Mouse (Mus musculus) liver, embryonic 13.5 days (tissue): ENCODE measurements around the gene Ppih. TPM values are rescaled to one million over a fixed set of nuclear protein-coding genes. Genes with fewer than 3 reads are reported as not detected.

Experiments
- ATAC-seq: fragments of 200-750 bp; cut with Nextera tagmentation; 2 replicates; pipeline ENCODE4 v1.8.0; 2017; ENCODE audit warnings: low read depth, mild to moderate bottlenecking, moderate number of reproducible peaks, moderate library complexity
- DNase-seq: peaks from one replicate; pipeline ENCODE4 v3.0.0; 2022
- H3K27ac ChIP-seq: fragments of 300-500 bp; sonication (generic); 2 replicates; pipeline ENCODE4 v1.5.1; 2015; ENCODE audit warnings: moderate library complexity, mild to moderate bottlenecking, inconsistent platforms
- H3K27me3 ChIP-seq: fragments of 300-500 bp; sonication (generic); 2 replicates; pipeline ENCODE4 v1.6.1; 2015; ENCODE audit warnings: mild to moderate bottlenecking, inconsistent platforms
- H3K36me3 ChIP-seq: fragments of 300-500 bp; sonication (generic); 2 replicates; pipeline ENCODE4 v1.6.1; 2015; ENCODE audit warnings: mild to moderate bottlenecking, inconsistent platforms
- H3K4me1 ChIP-seq: fragments of 300-500 bp; sonication (generic); replicated peaks from 2 replicates; pipeline ENCODE4 v1.6.1; 2015; ENCODE audit warnings: inconsistent platforms
- H3K4me2 ChIP-seq: fragments of 300-500 bp; sonication (generic); 2 replicates; pipeline ENCODE4 v1.6.1; 2015; ENCODE audit warnings: inconsistent platforms, mild to moderate bottlenecking, moderate library complexity
- H3K4me3 ChIP-seq: fragments of 300-500 bp; sonication (generic); replicated peaks from 2 replicates; pipeline ENCODE4 v1.5.1; 2015; ENCODE audit warnings: mild to moderate bottlenecking, inconsistent platforms
- H3K9ac ChIP-seq: fragments of 300-500 bp; sonication (generic); 2 replicates; pipeline ENCODE4 v1.6.1; 2015; ENCODE audit warnings: mild to moderate bottlenecking, inconsistent platforms
- H3K9me3 ChIP-seq: fragments of 300-500 bp; sonication (generic); replicated peaks from 2 replicates; pipeline ENCODE4 v1.6.1; 2016; ENCODE audit warnings: inconsistent platforms
- WGBS: fragments of 180-500 bp; shearing (Covaris S2); methylation state at CpG from one replicate; pipeline ENCODE4 v1.1.7; 2015; ENCODE audit not compliant: insufficient replicate concordance; 5-methylcytosine and 5-hydroxymethylcytosine counted together
- polyA plus RNA-seq: library from polyadenylated mRNA; unstranded; fragments of >200 nt; fragmentation: Nextera tagmentation; extraction: Ambion mirVana; gene quantifications from 2 replicates; pipeline ENCODE4 v1.2.1, GENCODE M21; 2015

The Ppih gene
- polyA plus RNA-seq, 1 experiment from 2014 or later, result 87.9 TPM

- 67% methylated on average over 1 of the region's 1 CpGs for WGBS
- H3K4me1 ChIP-seq, result peaks cover 5% of the 10 kb centered on the region
- DNase-seq (no peak), ATAC-seq (no peak)
- H3K9me3 ChIP-seq, result no peaks in the 10 kb centered on the region
- no peak overlapping the region for H3K4me3 ChIP-seq
- H3K36me3 ChIP-seq, result peaks cover 85% of the 10 kb centered on the region
- H3K9ac ChIP-seq, result no peak overlapping the region
- no peak overlapping the region for H3K4me2 ChIP-seq
- H3K27me3 ChIP-seq, result no peaks in the 10 kb centered on the region
- H3K27ac ChIP-seq, result no peak overlapping the region
Measured at GRCm38 (mm10) chr4:119313756-119314155, 6.6 kb downstream of the Ppih start.

GRCm38 (mm10) chr4:119305418-119305817, 14.9 kb downstream of the Ppih start:
- Histone ChIP-seq H3K4me3 (no peak overlapping the region), H3K36me3 (peaks cover 34% of the 10 kb centered on the region), H3K9me3 (no peaks in the 10 kb centered on the region), H3K27me3 (no peaks in the 10 kb centered on the region), H3K4me1 (no peaks in the 10 kb centered on the region), H3K27ac (no peak overlapping the region), H3K4me2 (no peak overlapping the region), H3K9ac (no peak overlapping the region)
- WGBS, result 85% methylated on average over 5 of the region's 5 CpGs
- DNase-seq (no peak), ATAC-seq (no peak)

DNA sequence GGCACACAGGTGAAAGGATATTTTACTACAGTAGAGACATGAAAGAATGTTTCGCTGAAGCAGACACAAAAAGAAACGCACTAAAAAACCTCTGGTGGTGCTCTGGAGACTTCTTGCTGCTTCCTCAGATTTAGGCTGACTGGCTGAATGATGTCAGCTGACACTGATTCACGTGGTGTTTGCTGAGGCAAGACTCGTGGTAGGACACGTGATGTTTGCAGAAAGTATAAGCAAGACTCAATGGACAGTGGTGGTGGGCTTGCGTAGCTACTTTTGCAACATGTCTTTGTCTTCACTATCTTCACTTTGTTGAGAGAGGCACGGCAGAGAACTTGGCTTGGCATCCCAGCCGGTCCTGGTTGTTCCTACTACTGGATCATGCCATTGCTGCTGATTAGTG, 17.1 kb downstream of the Ppih start:
- Histone ChIP-seq H3K4me3 (no peak overlapping the region), H3K9me3 (no peaks in the 10 kb centered on the region), H3K9ac (no peak overlapping the region), H3K27me3 (no peaks in the 10 kb centered on the region), H3K4me2 (no peak overlapping the region), H3K4me1 (no peaks in the 10 kb centered on the region), H3K27ac (no peak overlapping the region), H3K36me3 (peaks cover 19% of the 10 kb centered on the region)
- no peak for DNase-seq
- WGBS, result 78% methylated on average over 8 of the region's 8 CpGs
- ATAC-seq, result no peak

GRCm38 (mm10) chr4:119301777-119302176, 18.6 kb downstream of the Ppih start:
- no peak overlapping the region for H3K4me2 ChIP-seq
- 74% methylated on average over 3 of the region's 3 CpGs for WGBS
- ATAC-seq (no peak), DNase-seq (no peak)
- H3K9ac ChIP-seq, result no peak overlapping the region
- no peaks in the 10 kb centered on the region for H3K4me1 ChIP-seq
- no peaks in the 10 kb centered on the region for H3K27me3 ChIP-seq
- H3K27ac ChIP-seq, result no peak overlapping the region
- H3K36me3 ChIP-seq, result peaks cover 6% of the 10 kb centered on the region
- H3K4me3 ChIP-seq, result no peak overlapping the region
- no peaks in the 10 kb centered on the region for H3K9me3 ChIP-seq

GRCm38 (mm10) chr4:119300761-119301160, 19.6 kb downstream of the Ppih start:
- Histone ChIP-seq H3K27me3 (no peaks in the 10 kb centered on the region), H3K36me3 (0 out of 2 replicates have a peak, but pooled peaks cover 3% of the 10 kb centered on the region), H3K27ac (no peak overlapping the region), H3K9me3 (no peaks in the 10 kb centered on the region), H3K4me2 (no peak overlapping the region), H3K4me1 (peaks cover under 1% of the 10 kb centered on the region; the same call in 1 of the 2 replicates), H3K9ac (no peak overlapping the region), H3K4me3 (no peak overlapping the region)
- DNase-seq, result no peak
- WGBS, result 81% methylated on average over 3 of the region's 3 CpGs
- ATAC-seq, result no peak

DNA sequence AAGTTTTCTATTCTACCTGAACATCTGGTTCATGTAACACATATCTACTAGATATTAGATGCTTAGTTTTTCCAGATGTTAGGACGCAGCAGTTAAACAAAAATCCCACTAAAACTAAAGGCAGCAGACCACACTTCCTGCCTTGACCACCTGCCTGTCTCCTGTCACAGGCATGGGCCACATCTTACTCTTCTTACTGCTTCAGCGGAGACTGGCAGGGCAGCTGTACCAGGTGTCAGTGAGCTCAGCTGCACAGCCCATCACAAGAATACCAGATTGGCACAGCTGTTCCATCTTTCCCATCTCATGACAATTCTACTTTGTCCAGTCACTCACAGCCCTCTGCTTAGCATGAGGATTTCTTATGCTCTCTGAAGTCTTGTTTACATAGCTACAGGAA, 23.0 kb downstream of the Ppih start:
- H3K27ac ChIP-seq, result no peak overlapping the region
- ATAC-seq (no peak), DNase-seq (no peak)
- H3K36me3 ChIP-seq, result 0 out of 2 replicates have a peak, but pooled peaks cover 5% of the 10 kb centered on the region
- peaks cover 14% of the 10 kb centered on the region for H3K4me1 ChIP-seq
- H3K9me3 ChIP-seq, result no peaks in the 10 kb centered on the region
- WGBS, result 67% methylated on average over 2 of the region's 2 CpGs
- no peak overlapping the region for H3K9ac ChIP-seq
- H3K4me2 ChIP-seq, result no peak overlapping the region
- H3K27me3 ChIP-seq, result no peaks in the 10 kb centered on the region
- no peak overlapping the region for H3K4me3 ChIP-seq

GRCm38 (mm10) chr4:119295134-119295453, 25.3 kb downstream of the Ppih start:
- Histone ChIP-seq H3K36me3 (peaks cover 22% of the 10 kb centered on the region), H3K4me2 (peak overlapping the region; percentile 88), H3K4me3 (peak overlapping the region; percentile 91), H3K9ac (peak overlapping the region; percentile 79), H3K27me3 (no peaks in the 10 kb centered on the region), H3K9me3 (no peaks in the 10 kb centered on the region), H3K4me1 (peaks cover 35% of the 10 kb centered on the region), H3K27ac (peak overlapping the region; percentile 69)
- ATAC-seq (no peak), DNase-seq (no peak)
- 4% methylated on average over 6 of the region's 6 CpGs for WGBS

DNA sequence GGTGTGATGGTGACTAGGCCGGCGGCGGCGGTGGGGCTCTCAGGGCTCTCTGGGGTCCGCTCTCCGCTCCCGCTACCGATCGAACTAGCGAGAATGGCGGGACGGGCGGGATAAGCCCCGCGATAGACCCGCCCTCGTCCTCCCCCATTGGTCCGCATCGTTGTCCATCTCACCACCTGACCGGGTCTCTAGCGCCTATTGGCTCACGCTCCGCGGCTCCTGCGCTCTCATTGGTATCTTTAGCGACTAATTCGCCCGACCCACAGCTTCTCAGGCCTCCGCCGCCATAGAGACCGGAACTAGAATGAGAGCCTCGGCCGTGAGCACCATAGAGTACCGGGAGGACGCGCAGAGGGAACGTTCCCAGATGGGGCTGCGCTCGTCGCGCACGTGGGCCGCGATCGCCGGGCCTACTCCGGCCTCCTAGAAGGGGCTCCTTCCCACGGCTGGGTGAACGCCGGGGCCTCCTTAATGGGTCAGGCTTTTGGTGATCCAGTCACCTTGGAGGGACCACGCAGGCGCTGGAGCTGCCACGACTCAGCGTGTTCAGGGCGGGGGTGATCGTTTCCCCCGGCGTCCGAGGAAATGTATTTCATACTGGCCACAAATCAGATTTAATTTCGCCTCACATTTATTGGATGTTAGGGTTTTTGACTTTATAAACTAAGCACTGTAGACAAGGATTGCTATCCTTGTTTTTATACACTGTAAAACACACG, 25.8 kb downstream of the Ppih start, which contains the start of gene Ybx1:
TSS of gene Ybx1 (minus strand) at position 190 of the 719 bp plus-strand sequence.
- under 1% methylated on average over 61 of the region's 61 CpGs for WGBS
- Histone ChIP-seq H3K4me2 (peak within 1 kb of the TSS; percentile 93), H3K9ac (peak within 1 kb of the TSS; percentile 93), H3K27ac (peak within 1 kb of the TSS; percentile 80), H3K36me3 (peaks cover 26% of the 10 kb centered on the region), H3K27me3 (no peaks in the 10 kb centered on the region), H3K4me1 (peaks cover 40% of the 10 kb centered on the region), H3K9me3 (no peaks in the 10 kb centered on the region), H3K4me3 (peak within 1 kb of the TSS; percentile 91)
- DNase-seq (peak; percentile 98), ATAC-seq (peak; percentile 97)

GRCm38 (mm10) chr4:119293574-119294258, 26.6 kb downstream of the Ppih start:
- Histone ChIP-seq H3K27ac (peak overlapping the region; percentile 80), H3K4me2 (peak overlapping the region; percentile 93), H3K4me3 (peak overlapping the region; percentile 91), H3K27me3 (no peaks in the 10 kb centered on the region), H3K9me3 (no peaks in the 10 kb centered on the region), H3K4me1 (peaks cover 46% of the 10 kb centered on the region), H3K36me3 (peaks cover 31% of the 10 kb centered on the region), H3K9ac (peak overlapping the region; percentile 93)
- DNase-seq (peak; percentile 37), ATAC-seq (peak; percentile 6; the same call in 1 of the 2 replicates)
- WGBS, result under 1% methylated on average over 62 of the region's 80 CpGs

GRCm38 (mm10) chr4:119292771-119293573, 27.4 kb downstream of the Ppih start:
- Histone ChIP-seq H3K9me3 (no peaks in the 10 kb centered on the region), H3K4me2 (peak overlapping the region; percentile 93), H3K4me3 (peak overlapping the region; percentile 91), H3K27ac (peak overlapping the region; percentile 80), H3K9ac (peak overlapping the region; percentile 93), H3K4me1 (peaks cover 52% of the 10 kb centered on the region), H3K36me3 (peaks cover 36% of the 10 kb centered on the region), H3K27me3 (no peaks in the 10 kb centered on the region)
- DNase-seq (peak; percentile 35), ATAC-seq (no peak)
- WGBS, result under 1% methylated on average over 24 of the region's 24 CpGs

GRCm38 (mm10) chr4:119291921-119292320, 28.4 kb downstream of the Ppih start:
- ATAC-seq, result no peak
- DNase-seq, result no peak
- H3K4me2 ChIP-seq, result peak overlapping the region; percentile 93
- H3K4me3 ChIP-seq, result peak overlapping the region; percentile 91
- no peaks in the 10 kb centered on the region for H3K9me3 ChIP-seq
- WGBS, result 74% methylated on average over 1 of the region's 1 CpGs
- H3K9ac ChIP-seq, result peak overlapping the region; percentile 93
- peak overlapping the region; percentile 80; the same call in 1 of the 2 replicates for H3K27ac ChIP-seq
- H3K4me1 ChIP-seq, result peaks cover 62% of the 10 kb centered on the region
- peaks cover 45% of the 10 kb centered on the region for H3K36me3 ChIP-seq
- H3K27me3 ChIP-seq, result no peaks in the 10 kb centered on the region
